Mouse (Mus musculus): ENCODE data around the gene Tmem131l.

Gene Tmem131l

GRCm38 (mm10) chr3:84046206-84046605 lies 6.2 kb upstream of the Tmem131l start:
- DNase-seq = no peak

- DNase-seq = no peak
These were observed 1.8 kb upstream of the Tmem131l start for GRCm38 (mm10) chr3:84041739-84042138.

- peak in 1 of 2 experiments; percentile 59 for DNase-seq
These were observed 604 bp upstream of the Tmem131l start for GRCm38 (mm10) chr3:84040476-84041082.

- DNase-seq = peak; percentile 76 to 78
These were observed 862 bp downstream of the Tmem131l start for GRCm38 (mm10) chr3:84038981-84039645.

GRCm38 (mm10) chr3:84038126-84038525 lies 1.8 kb downstream of the Tmem131l start:
- no peak for DNase-seq

GRCm38 (mm10) chr3:84037536-84037935 lies 2.4 kb downstream of the Tmem131l start:
- no peak for DNase-seq

- DNase-seq = no peak
These were observed 3.1 kb downstream of the Tmem131l start for GRCm38 (mm10) chr3:84036866-84037265.

- no peak for DNase-seq
These were observed 4.1 kb downstream of the Tmem131l start for GRCm38 (mm10) chr3:84035728-84036364.

GRCm38 (mm10) chr3:84034115-84034780 lies 5.7 kb downstream of the Tmem131l start:
- DNase-seq = no peak

- DNase-seq = no peak
These were observed 6.8 kb downstream of the Tmem131l start for GRCm38 (mm10) chr3:84032933-84033730.

GRCm38 (mm10) chr3:84032419-84032818 lies 7.6 kb downstream of the Tmem131l start:
- no peak for DNase-seq

- no peak for DNase-seq
These were observed 8.8 kb downstream of the Tmem131l start for GRCm38 (mm10) chr3:84031216-84031615.

- DNase-seq = no peak
These were observed 11.0 kb downstream of the Tmem131l start for GRCm38 (mm10) chr3:84028968-84029367.

- no peak for DNase-seq
These were observed 12.2 kb downstream of the Tmem131l start for GRCm38 (mm10) chr3:84027691-84028159.

- no peak for DNase-seq
These were observed 15.4 kb downstream of the Tmem131l start for GRCm38 (mm10) chr3:84024512-84025072.

GRCm38 (mm10) chr3:84022723-84023122 lies 17.3 kb downstream of the Tmem131l start:
- DNase-seq = no peak

- DNase-seq = no peak
These were observed 17.8 kb downstream of the Tmem131l start for GRCm38 (mm10) chr3:84022201-84022584.

GRCm38 (mm10) chr3:84021217-84022200 lies 18.5 kb downstream of the Tmem131l start:
- no peak for DNase-seq

- DNase-seq = no peak
These were observed 19.4 kb downstream of the Tmem131l start for GRCm38 (mm10) chr3:84020528-84020927.

- DNase-seq = no peak
These were observed 24.4 kb downstream of the Tmem131l start for GRCm38 (mm10) chr3:84015484-84016016.

All from thymus, postnatal 36 days (tissue).